Comparison of ENCODE assay signal across 8 mouse cellular contexts in the genomic region with DNA sequence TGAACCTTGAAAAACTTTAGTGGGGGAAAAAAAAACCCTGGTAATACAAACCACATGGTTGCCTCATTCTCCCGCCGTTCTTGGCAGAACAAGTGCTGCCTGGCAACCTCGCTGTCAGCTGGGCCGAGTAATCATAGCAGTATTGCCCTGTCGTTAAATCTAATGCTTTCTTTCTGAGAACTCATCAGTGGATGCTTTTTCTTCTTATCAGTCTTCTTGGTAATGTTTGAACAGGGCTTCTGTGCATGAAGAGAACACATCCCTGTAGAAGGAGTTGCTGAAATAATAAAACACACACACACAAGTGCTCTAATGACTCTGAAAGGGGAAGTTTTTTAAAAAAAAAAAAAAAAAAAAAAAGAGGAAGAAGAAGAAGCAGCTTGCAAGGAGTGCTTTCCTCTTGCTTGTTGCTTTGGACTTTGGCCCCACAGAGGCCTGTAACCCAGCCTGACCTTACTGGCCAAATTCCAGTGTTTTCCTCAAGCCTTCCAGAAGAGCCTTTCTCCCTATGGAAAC.
DNase-seq lines count a peak whose midpoint lies in the region; TF ChIP-seq lines count a peak whose summit lies in the region.

No protein-coding gene starts in this region.

- no peak for TF ChIP-seq POLR2A in lung, adult 2 months (IDR thresholded peaks at IDR 0.05; ENCODE audit: borderline replicate concordance, extremely low read depth, low read depth, low read length)

- intact Hi-C loops in left cerebral cortex, postnatal 10 days (cut with DNase I), result no loop called here

- no peak for TF ChIP-seq CTCF in lung, adult 2 months (IDR thresholded peaks at IDR 0.05; ENCODE audit: insufficient read depth, low read length)

- whole genome bisulfite sequencing in lung, adult 2 months, result 26% methylated on average over 5 of the region's 5 CpGs

- peak; percentile 18 to 35 for DNase-seq in left cerebral cortex, postnatal 10 days (ENCODE audit: extremely low spot score in 1 of 2, low spot score in 2 of 2)
- no peak for DNase-seq in left cerebral cortex, adult 9 months (ENCODE audit: low spot score in 2 of 2)
- DNase-seq in c-Kit-positive CD71-negative TER-119-negative erythroid progenitor cells, embryonic 14.5 days (ENCODE audit: low read depth), result peak; percentile 51
- DNase-seq in gastrocnemius, adult 18-20 months (ENCODE audit: low spot score), result peak; percentile 83
- DNase-seq in kidney, adult 8-10 months, result peak; percentile 82 to 89
- no peak for DNase-seq in lung, adult 2 months
- DNase-seq in thymus, postnatal 36 days, result no peak
- no peak for DNase-seq in thymus, postnatal 0 days (ENCODE audit: low spot score)

- H3K4me3 ChIP-seq in lung, adult 2 months (replicated peaks; ENCODE audit: extremely low read depth, low read depth, low read length), result peak overlapping the region; percentile 5

- H3K4me1 ChIP-seq in lung, adult 2 months (ENCODE audit: control insufficient read depth, insufficient read depth, low read length), result no peaks in the 10 kb centered on the region

Comparison
In these comparisons a context has a peak if more than half of its experiments do, and no peak if none do; other contexts are left out.
1. DNase-seq: peak in left cerebral cortex, postnatal 10 days (2 of 2), c-Kit-positive CD71-negative TER-119-negative erythroid progenitor cells, embryonic 14.5 days (single experiment), gastrocnemius, adult 18-20 months (single experiment) and kidney, adult 8-10 months (2 of 2); none in left cerebral cortex, adult 9 months (0 of 2), lung, adult 2 months (single experiment), thymus, postnatal 36 days (0 of 2) and thymus, postnatal 0 days (single experiment).